Mouse (Mus musculus) liver, postnatal 0 days (tissue): ENCODE measurements around the gene Pde4b.

Source experiments
- CTCF ChIP-seq: sonication (generic); IDR thresholded peaks from 2 replicates; pipeline ENCODE4 v1.5.1; 2016; ENCODE audit warnings: antibody characterized with exemption, low read depth
- EP300 ChIP-seq: IDR thresholded peaks from 2 replicates; pipeline ENCODE4 v1.6.1; 2016; ENCODE audit warnings: antibody characterized with exemption, low read depth, mild to moderate bottlenecking

DNA sequence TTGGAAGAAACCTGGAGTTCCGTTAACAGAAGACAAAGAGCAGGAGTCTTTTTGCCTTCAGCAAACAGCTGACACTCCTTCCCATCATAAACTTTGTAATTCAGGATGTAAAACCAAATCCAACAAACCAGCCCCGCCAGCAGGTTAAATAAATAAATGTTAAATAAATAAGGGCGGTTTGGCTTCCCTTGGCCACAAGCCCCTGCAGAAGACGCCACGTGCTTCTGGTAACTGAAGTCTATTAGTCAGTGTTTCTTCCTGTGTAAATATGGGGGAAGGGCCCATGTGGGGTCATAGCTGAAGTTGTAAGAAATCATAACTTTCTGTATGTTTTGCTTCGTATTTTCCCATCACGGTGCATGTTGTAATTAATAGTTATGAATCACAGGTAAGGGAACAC, 440.0 kb downstream of the Pde4b start:
- TF ChIP-seq CTCF (no peak), EP300 (no peak)
